Mouse (Mus musculus) olfactory bulb, adult 2 months (tissue): Measurements from ENCODE around the gene Ppl. TPM values are rescaled to one million over a fixed set of nuclear protein-coding genes. Genes with fewer than 3 reads are reported as not detected.

ENCODE experiments used
- H3K27ac ChIP-seq: fragments of 200-500 bp; 2 replicates; pipeline ENCODE4 v1.5.1; 2012; ENCODE audit warnings: low read depth, low read length; ENCODE audit not compliant: insufficient read depth
- H3K4me1 ChIP-seq: fragments of 200-500 bp; 2 replicates; pipeline ENCODE4 v1.6.1; 2012; ENCODE audit warnings: low read length; ENCODE audit not compliant: control insufficient read depth, insufficient read depth
- H3K4me3 ChIP-seq: fragments of 200-500 bp; 2 replicates; pipeline ENCODE4 v1.5.1; 2012; ENCODE audit warnings: mild to moderate bottlenecking, low read depth, low read length, moderate library complexity; ENCODE audit not compliant: insufficient read depth
- CTCF ChIP-seq: fragments of 200-500 bp; IDR thresholded peaks from 2 replicates; pipeline ENCODE4 v1.5.1; 2012; ENCODE audit warnings: low read depth, mild to moderate bottlenecking, low read length, moderate library complexity; ENCODE audit not compliant: insufficient read depth
- POLR2A ChIP-seq: fragments of 200-500 bp; IDR thresholded peaks from 2 replicates; pipeline ENCODE4 v1.6.1; 2012; ENCODE audit warnings: mild to moderate bottlenecking, low read depth, low read length, moderate library complexity; ENCODE audit not compliant: insufficient read depth
- WGBS: fragments of 180-500 bp; shearing (Covaris S2); methylation state at CpG from one replicate; pipeline ENCODE4 v1.1.7; 2018; 5-methylcytosine and 5-hydroxymethylcytosine counted together
- polyA plus RNA-seq: library from polyadenylated mRNA; stranded (reverse); fragments of >200 nt; gene quantifications from 2 replicates; pipeline ENCODE4 v1.2.4, GENCODE M21; 2012; ENCODE audit warnings: low replicate concordance; ENCODE audit not compliant: missing spikeins, insufficient read depth, insufficient read length

The Ppl gene
- polyA plus RNA-seq, 1 experiment, result not detected

DNA sequence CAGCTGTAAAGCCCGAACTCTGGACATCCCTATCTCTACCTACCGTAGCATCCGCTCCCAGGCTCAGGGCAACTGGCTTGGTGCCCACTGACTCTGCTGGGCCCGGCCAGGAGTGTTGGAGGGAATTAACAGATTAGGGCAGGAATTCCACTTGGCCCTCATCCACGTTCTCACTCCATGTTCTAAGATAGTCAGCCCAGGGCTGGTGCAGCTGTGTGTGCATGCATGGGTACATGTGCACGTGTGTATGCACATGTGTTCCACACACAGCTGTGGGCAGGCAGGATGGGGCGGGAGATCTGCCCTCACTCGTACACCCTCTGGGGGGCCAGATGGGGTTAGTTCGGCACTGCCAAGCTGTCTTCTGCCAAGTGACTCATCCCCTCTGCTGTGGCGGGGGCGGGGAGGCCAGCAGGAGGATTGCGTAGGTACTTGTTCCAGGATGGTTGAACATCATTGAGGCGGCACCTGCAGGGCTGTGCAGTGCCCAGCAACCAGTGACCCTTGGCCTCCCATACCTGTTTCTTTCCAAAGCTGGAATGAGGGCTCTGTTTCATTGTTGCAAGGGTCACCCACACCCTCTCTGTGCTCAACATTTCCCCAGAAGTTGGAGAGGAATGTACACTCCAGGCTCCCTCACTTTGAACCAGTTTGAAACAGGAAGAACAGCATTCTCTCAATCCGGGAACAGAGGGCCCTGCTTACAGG, 2.6 kb upstream of the Ppl start:
- Histone ChIP-seq H3K4me3 (no peak overlapping the region), H3K4me1 (peaks cover 32% of the 10 kb centered on the region), H3K27ac (no peak overlapping the region)
- 61% methylated on average over 14 of the region's 14 CpGs for WGBS
- no peak for TF ChIP-seq CTCF
- no peak for TF ChIP-seq POLR2A

DNA sequence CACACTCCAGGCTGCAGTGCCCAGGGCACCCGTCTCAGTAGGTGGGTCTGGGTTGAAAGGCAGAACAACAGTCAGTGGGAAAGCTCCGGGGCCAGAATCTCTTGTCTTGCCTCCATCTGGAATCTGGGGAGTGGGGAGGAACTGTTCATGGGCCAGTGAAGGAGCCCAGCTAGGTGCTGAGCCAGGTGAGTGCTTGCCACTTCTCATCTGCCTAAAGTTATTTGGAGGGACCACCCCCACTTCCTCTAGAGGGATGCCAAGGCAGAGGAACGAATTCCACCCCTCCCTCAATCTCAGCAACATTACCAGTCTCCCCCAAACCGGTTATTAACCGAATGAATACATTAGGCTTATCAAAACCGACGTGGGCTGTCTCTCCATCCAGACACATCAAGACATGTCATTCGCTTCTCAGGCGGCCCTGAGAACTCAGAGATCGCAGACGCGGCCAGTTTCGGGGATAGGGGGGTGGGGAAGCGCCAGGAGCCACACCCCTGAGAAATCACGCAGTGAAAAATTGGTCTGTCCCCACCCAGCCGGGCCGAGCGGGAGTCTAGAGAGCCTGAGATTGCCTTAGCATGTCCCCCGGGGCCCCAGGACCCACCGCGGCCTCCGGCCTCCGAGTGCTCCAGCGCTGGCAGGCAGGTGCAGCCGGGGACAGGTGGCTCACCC, 834 bp downstream of the Ppl start:
- H3K4me3 ChIP-seq, result no peak overlapping the region
- 7% methylated on average over 25 of the region's 25 CpGs for WGBS
- H3K4me1 ChIP-seq, result peaks cover 29% of the 10 kb centered on the region
- H3K27ac ChIP-seq, result no peak overlapping the region
- TF ChIP-seq POLR2A (no peak), CTCF (no peak)

DNA sequence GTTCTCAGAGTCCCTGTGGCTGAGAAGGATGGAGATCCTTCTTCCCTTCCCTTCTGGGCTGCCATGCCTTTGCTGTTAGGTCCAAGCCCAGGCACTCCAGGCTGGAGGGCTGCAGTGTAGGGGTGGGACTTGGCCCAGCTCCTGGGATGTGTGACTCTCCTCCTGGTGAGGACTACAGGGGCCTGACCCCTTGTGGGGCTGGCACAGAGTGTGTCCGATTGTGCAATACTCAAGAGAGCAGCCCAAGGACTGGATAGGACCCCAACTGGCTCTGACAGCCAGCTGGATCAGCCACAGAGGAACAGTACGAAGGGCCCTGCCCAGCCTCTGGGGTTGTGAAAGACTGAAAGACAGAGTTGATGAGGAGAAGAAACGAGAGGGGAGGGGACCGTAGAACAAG, 1.5 kb downstream of the Ppl start:
- Histone ChIP-seq H3K27ac (no peak overlapping the region), H3K4me1 (peaks cover 23% of the 10 kb centered on the region), H3K4me3 (no peak overlapping the region)
- TF ChIP-seq POLR2A (no peak), CTCF (no peak)
- 28% methylated on average over 4 of the region's 4 CpGs for WGBS

DNA sequence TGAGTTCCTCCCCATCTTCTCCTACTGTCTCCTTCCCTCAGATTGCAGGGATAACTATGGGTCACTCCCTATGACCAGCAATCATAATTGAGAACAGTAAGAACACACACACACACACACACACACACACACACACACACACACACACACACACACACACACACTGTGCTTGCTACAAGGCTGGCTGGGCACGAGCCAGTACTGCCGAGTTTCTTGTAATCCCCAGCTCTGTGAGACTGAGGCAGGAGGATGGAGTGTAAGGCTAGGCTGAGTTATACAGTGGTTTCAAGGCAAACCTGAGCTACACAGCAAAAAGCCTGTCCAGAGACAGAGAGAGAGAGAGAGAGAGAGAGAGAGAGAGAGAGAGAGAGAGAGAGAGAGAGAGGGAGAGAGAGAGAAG, 2.0 kb downstream of the Ppl start:
- peaks cover 21% of the 10 kb centered on the region for H3K4me1 ChIP-seq
- H3K27ac ChIP-seq, result no peak overlapping the region
- TF ChIP-seq CTCF, result no peak
- no peak for TF ChIP-seq POLR2A
- no peak overlapping the region for H3K4me3 ChIP-seq
- 50% methylated on average over 2 of the region's 2 CpGs for WGBS

DNA sequence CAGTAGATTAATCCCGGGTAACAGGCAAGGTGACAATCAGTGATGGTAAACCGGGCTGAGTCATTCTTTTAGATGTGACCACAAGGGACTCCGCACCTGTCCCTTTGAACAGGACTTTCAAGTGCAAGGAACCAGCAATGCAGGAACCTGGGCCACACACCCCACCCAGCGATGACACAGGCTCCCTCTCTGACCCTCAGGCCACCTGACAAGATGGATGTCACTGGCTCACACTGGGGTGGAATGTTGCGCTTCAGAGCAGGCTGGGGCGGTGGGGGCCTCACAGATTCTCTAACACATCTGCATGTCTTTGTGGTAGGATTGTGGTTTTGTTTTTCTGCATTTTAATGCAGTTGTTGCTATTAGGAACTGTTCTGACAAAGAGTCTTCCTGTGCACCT, 8.7 kb downstream of the Ppl start:
- no peak for TF ChIP-seq CTCF
- no peak for TF ChIP-seq POLR2A
- Histone ChIP-seq H3K27ac (no peak overlapping the region), H3K4me1 (no peaks in the 10 kb centered on the region), H3K4me3 (no peak overlapping the region)
- WGBS, result 80% methylated on average over 6 of the region's 6 CpGs

DNA sequence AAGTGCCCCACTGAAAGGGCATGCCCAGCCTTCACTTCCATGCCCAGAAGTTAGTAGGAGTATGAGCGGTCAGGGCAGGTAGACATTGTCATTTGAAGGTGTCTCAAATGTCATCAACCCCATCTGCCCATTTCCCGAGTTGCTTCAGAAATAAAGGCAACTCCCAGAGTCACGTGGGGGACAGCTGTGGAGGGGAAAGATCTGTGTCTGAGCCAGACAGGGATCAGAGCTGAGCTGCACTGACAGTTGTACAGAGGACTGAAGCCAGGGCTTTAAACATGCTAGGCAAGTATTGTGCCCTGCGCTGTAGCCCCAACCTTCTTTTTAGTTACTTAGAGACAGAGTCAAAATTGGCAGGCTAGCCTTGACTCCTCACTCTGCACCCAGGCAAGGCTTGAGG, 12.4 kb downstream of the Ppl start:
- TF ChIP-seq CTCF (no peak), POLR2A (no peak)
- no peak overlapping the region for H3K4me3 ChIP-seq
- H3K27ac ChIP-seq, result no peak overlapping the region
- WGBS, result 69% methylated on average over 4 of the region's 4 CpGs
- H3K4me1 ChIP-seq, result no peaks in the 10 kb centered on the region

DNA sequence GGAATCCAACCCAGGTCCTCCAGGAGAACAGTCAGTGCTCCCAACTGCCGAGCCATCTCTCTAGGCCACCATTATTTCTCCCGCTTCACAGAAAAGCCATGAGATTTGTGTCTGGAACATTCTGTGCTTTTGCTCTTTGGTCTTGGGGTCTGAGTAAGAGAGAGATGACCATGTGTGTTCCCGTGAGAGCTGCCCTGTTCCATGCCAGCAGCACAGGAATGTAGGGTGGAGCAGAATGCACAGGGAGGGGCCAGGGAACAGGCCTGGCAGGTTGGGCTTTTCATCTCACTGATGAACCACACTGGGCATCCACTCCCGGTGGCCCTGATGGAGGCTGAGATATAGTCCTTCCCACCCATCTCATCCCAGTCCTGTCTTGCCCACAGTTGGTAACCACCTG, 12.8 kb downstream of the Ppl start:
- no peak for TF ChIP-seq CTCF
- TF ChIP-seq POLR2A, result no peak
- Histone ChIP-seq H3K4me1 (no peaks in the 10 kb centered on the region), H3K4me3 (no peak overlapping the region), H3K27ac (no peak overlapping the region)
- WGBS, result 81% methylated on average over 4 of the region's 4 CpGs

DNA sequence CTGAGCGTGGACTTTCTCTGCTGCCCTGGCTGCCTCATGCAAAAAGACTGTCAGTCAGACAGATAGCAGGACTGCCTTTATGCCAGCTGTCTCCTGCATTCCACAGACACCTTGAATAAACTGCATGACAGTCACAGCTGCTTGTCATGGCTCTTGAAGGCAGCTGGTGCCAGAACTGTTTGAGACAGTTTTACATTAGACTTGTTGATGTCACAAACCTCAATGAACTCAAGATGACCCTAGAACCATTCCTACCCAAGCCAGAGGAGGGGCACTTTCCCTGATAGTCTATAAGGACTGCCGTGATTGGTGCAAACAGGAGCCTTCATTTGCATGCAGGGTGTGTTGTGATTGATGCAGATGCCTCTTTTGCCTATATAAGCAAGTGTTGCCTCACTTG, 18.6 kb downstream of the Ppl start:
- H3K4me3 ChIP-seq, result no peak overlapping the region
- H3K27ac ChIP-seq, result no peak overlapping the region
- 90% methylated on average over 2 of the region's 2 CpGs for WGBS
- TF ChIP-seq POLR2A (no peak), CTCF (no peak)
- H3K4me1 ChIP-seq, result no peaks in the 10 kb centered on the region

DNA sequence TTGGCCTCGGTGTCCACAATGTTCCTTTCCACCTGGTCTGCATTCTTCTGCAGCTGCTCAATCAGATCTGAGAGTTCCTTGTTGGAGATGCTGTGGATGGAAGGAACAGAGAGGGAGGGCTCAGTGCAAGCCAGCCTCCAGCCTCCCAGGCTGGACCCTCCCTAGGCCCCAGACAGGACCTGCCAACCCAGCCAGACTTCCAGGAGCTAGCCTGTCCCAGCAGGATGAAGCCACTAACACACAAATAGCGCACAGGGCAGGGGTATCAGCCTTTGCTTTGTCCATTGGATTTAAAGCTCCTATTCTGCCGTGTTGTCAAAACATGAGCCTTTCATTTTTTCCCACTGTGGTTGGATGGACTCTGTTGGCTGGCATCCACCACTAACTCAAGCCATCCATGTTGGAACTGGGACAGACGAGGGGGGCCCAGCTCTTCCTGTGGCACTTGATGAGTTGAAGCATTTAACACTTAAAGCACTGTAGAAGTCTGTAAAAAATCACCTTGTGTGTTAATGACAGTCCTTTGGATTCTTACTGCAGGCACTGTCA, 19.1 kb downstream of the Ppl start:
- Histone ChIP-seq H3K4me1 (no peaks in the 10 kb centered on the region), H3K27ac (no peak overlapping the region), H3K4me3 (no peak overlapping the region)
- TF ChIP-seq CTCF, result no peak
- TF ChIP-seq POLR2A, result no peak
- 52% methylated on average over 4 of the region's 4 CpGs for WGBS
